Mouse (Mus musculus) 416B (cell line): ENCODE results near the gene Rpl27a.

Source experiments
- DNase-seq: peaks from one replicate; pipeline ENCODE4 v3.0.0; 2011; ENCODE audit warnings: low read depth

The Rpl27a gene

DNA sequence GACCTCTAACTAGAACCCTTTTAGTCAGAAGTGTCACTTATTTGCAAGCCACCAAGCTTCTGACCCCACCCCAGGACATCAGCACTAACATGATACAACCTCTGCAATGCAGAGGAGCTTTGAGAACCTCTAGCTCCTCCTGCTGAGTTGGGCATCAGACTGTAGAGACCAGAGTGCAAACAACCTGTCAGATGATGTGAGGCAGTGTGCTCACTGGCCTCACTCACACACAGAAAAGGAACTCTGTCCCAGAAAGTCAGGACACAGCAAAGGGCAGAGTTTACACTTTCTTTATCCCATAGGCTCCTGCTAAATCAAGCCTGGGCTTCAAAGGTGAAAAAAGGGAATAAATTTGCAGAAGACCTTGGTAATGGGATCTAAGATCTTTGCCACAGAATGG is 47.4 kb downstream of the Rpl27a start:
- DNase-seq = no peak

DNA sequence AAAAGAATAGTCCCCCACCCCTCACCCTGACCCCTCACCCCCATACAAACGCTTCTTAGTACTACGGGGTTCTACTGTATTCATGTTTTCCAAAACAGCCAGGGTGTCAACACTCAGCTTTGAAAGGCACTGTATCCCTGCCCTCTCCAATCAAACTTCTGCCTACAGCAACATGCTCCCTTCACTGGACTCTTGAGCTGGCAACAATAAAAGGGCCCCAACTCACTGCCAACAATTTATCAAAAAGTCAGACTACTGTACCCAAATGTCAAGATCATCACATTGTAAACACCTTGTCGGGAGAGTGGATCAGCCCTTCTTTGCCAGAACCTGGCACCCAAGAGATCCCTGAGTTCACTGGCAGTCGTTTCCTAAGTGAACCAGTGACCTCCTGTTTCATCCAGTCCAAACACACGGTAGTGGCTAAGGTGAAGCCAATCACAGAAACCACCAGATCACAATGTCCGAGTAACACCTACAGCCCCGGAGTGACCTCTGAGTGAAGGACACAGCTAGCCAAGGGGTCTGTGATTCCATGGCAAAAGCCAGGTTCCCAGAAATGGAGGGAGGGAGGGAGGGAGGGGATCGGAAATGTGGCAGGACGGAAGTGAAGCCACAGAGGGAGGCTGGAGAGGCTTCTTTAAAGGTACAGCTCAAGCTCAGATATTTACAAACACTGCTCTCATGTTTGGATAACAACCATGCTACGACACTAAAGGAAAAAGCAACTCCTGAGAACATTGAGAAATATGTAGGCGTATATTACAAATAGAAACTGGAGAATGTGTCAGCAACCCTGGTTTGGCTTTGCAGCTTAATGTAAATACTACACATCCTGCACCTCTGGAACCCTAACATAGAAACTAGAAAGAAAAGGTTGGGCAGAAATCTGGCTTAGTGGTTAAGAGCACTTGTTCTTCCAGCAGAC is 48.2 kb downstream of the Rpl27a start:
- DNase-seq = no peak

DNA sequence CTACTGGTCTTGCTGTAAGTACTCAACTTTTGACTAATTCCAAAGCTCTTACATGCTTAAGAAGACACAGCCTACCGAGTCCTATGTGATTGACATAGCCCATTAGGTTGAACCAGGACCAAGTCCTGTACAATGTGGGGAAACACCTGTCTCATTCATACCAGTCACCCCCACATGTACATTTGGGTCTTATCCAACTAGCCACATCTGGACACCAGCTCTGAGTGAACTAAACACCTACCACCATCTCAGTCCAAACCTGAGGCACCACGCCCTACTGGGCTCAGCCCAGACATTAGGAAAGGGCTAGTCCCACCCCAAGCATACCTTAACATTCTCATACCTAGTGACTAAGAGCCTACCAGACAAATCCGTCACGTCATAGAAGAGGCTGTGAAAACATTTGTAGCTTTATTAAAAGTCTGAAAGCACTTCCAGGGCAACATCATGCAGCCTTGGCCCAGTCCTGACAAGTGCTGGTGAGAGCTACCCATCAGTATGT is 49.5 kb downstream of the Rpl27a start:
- no peak for DNase-seq
